Mouse (Mus musculus) lung, adult 2 months (tissue): Measurements from ENCODE around the gene Car9. TPM values are rescaled to one million over a fixed set of nuclear protein-coding genes. Genes with fewer than 3 reads are reported as not detected.
"Not testable (repeated sequence)": the region's sequence is repeated elsewhere in the genome, so short reads cannot be mapped to it uniquely, and the experiment has no call there.

Experiments
- DNase-seq: peaks from one replicate; pipeline ENCODE4 v3.0.0; 2022
- H3K4me1 ChIP-seq: fragments of 200-500 bp; 2 replicates; pipeline ENCODE4 v1.6.1; 2011; ENCODE audit warnings: low read length; ENCODE audit not compliant: control insufficient read depth, insufficient read depth
- H3K4me3 ChIP-seq: fragments of 200-500 bp; replicated peaks from 2 replicates; pipeline ENCODE3; 2011; ENCODE audit warnings: low read depth, mild to moderate bottlenecking, control low read depth, low read length; ENCODE audit errors: extremely low read depth
- CTCF ChIP-seq: fragments of 200-500 bp; IDR thresholded peaks from 2 replicates; pipeline ENCODE4 v1.5.1; 2011; ENCODE audit warnings: mild to moderate bottlenecking, low read length, control low read depth; ENCODE audit not compliant: insufficient read depth
- POLR2A ChIP-seq: fragments of 200-500 bp; IDR thresholded peaks from 2 replicates; pipeline ENCODE4 v1.6.1; 2011; ENCODE audit warnings: low read depth, mild to moderate bottlenecking, control low read depth, low read length, borderline replicate concordance; ENCODE audit errors: extremely low read depth
- WGBS: fragments of 180-500 bp; shearing (Covaris S2); methylation state at CpG from one replicate; pipeline ENCODE4 v1.1.7; 2018; 5-methylcytosine and 5-hydroxymethylcytosine counted together
- polyA plus RNA-seq: library from polyadenylated mRNA; depleted of rRNA; stranded (reverse); fragments of >200 nt; gene quantifications from 2 replicates; pipeline ENCODE4 v1.2.3, GENCODE M21; 2012

The Car9 gene
- polyA plus RNA-seq, 1 experiment = 1.8 TPM

- H3K4me3 ChIP-seq = no peak overlapping the region
- TF ChIP-seq CTCF (no peak), POLR2A (no peak)
- DNase-seq = no peak
- 89% methylated on average over 9 of the region's 9 CpGs for WGBS
- no peaks in the 10 kb centered on the region for H3K4me1 ChIP-seq
Measured at GRCm38 (mm10) chr4:43536031-43536430, 29.3 kb downstream of the Car9 start.

GRCm38 (mm10) chr4:43542044-43542443 is 35.3 kb downstream of the Car9 start:
- H3K4me3 ChIP-seq = no peak overlapping the region
- H3K4me1 ChIP-seq = no peaks in the 10 kb centered on the region
- no peak for DNase-seq
- TF ChIP-seq POLR2A = no peak
- TF ChIP-seq CTCF = no peak
- 80% methylated on average over 3 of the region's 3 CpGs for WGBS

GRCm38 (mm10) chr4:43546375-43547047 is 39.7 kb downstream of the Car9 start:
- no peak for DNase-seq
- 86% methylated on average over 12 of the region's 12 CpGs for WGBS
- Histone ChIP-seq H3K4me1 (no peaks in the 10 kb centered on the region), H3K4me3 (no peak overlapping the region)
- TF ChIP-seq POLR2A = no peak
- TF ChIP-seq CTCF = no peak

- TF ChIP-seq CTCF (no peak), POLR2A (no peak)
- 90% methylated on average over 8 of the region's 8 CpGs for WGBS
- Histone ChIP-seq H3K4me3 (no peak overlapping the region), H3K4me1 (no peaks in the 10 kb centered on the region)
- no peak for DNase-seq
Measured at GRCm38 (mm10) chr4:43547160-43547559, 40.4 kb downstream of the Car9 start.

- no peak for DNase-seq
- TF ChIP-seq POLR2A = no peak
- no peak for TF ChIP-seq CTCF
- 92% methylated on average over 12 of the region's 12 CpGs for WGBS
- H3K4me1 ChIP-seq = no peaks in the 10 kb centered on the region
- no peak overlapping the region for H3K4me3 ChIP-seq
Measured at GRCm38 (mm10) chr4:43549055-43549454, 42.3 kb downstream of the Car9 start.

GRCm38 (mm10) chr4:43551854-43552253 is 45.1 kb downstream of the Car9 start:
- WGBS = 65% methylated on average over 6 of the region's 6 CpGs
- not testable (repeated sequence) for H3K4me1 ChIP-seq, DNase-seq, H3K4me3 ChIP-seq

GRCm38 (mm10) chr4:43552437-43552836 is 45.7 kb downstream of the Car9 start:
- no peaks in the 10 kb centered on the region; the same call in 1 of the 2 replicates for H3K4me1 ChIP-seq
- 97% methylated on average over 5 of the region's 5 CpGs for WGBS
- H3K4me3 ChIP-seq = no peak overlapping the region
- TF ChIP-seq CTCF (no peak), POLR2A (no peak)
- no peak for DNase-seq

GRCm38 (mm10) chr4:43553891-43554290 is 47.1 kb downstream of the Car9 start:
- no peak for TF ChIP-seq CTCF
- no peak for TF ChIP-seq POLR2A
- H3K4me3 ChIP-seq = no peak overlapping the region
- no peak for DNase-seq
- peaks cover 10% of the 10 kb centered on the region for H3K4me1 ChIP-seq

GRCm38 (mm10) chr4:43555926-43556325 is 49.2 kb downstream of the Car9 start:
- Histone ChIP-seq H3K4me1 (peaks cover 18% of the 10 kb centered on the region), H3K4me3 (no peak overlapping the region)
- TF ChIP-seq CTCF = no peak
- TF ChIP-seq POLR2A = no peak
- 91% methylated on average over 7 of the region's 7 CpGs for WGBS
- no peak for DNase-seq

- peak; percentile 56 for DNase-seq
- WGBS = 4% methylated on average over 5 of the region's 5 CpGs
- no peak for TF ChIP-seq CTCF
- TF ChIP-seq POLR2A = no peak
- peaks cover 19% of the 10 kb centered on the region for H3K4me1 ChIP-seq
- peak overlapping the region; percentile 23 for H3K4me3 ChIP-seq
Measured at GRCm38 (mm10) chr4:43558028-43558630, 51.4 kb downstream of the Car9 start.

- DNase-seq = no peak
- no peak for TF ChIP-seq CTCF
- peak; percentile 78; the same call in 1 of the 2 replicates for TF ChIP-seq POLR2A
- Histone ChIP-seq H3K4me1 (peaks cover 26% of the 10 kb centered on the region), H3K4me3 (peak overlapping the region; percentile 47)
- 10% methylated on average over 13 of the region's 13 CpGs for WGBS
Measured at GRCm38 (mm10) chr4:43558631-43559356, 52.0 kb downstream of the Car9 start.
